Mouse (Mus musculus) liver, embryonic 15.5 days (tissue): ENCODE measurements around the gene Tmeff2. TPM values are rescaled to one million over a fixed set of nuclear protein-coding genes. Genes with fewer than 3 reads are reported as not detected.
A peak's percentile ranks its signal among the peaks of the same experiment; 100 is the strongest.

Experiments used
- ATAC-seq: fragments of 200-750 bp; cut with Nextera tagmentation; 2 replicates; pipeline ENCODE4 v1.8.0; 2017; ENCODE audit warnings: moderate number of reproducible peaks, mild to moderate bottlenecking, moderate library complexity; ENCODE audit not compliant: insufficient read depth
- H3K27ac ChIP-seq: fragments of 300-500 bp; sonication (generic); replicated peaks from 2 replicates; pipeline ENCODE4 v1.5.1; 2015; ENCODE audit warnings: mild to moderate bottlenecking, inconsistent platforms
- H3K27me3 ChIP-seq: fragments of 300-500 bp; sonication (generic); 2 replicates; pipeline ENCODE4 v1.6.1; 2015; ENCODE audit warnings: mild to moderate bottlenecking, inconsistent platforms
- H3K36me3 ChIP-seq: fragments of 300-500 bp; sonication (generic); replicated peaks from 2 replicates; pipeline ENCODE4 v1.6.1; 2015; ENCODE audit warnings: moderate library complexity, mild to moderate bottlenecking, inconsistent platforms
- H3K4me1 ChIP-seq: fragments of 300-500 bp; sonication (generic); replicated peaks from 2 replicates; pipeline ENCODE4 v1.6.1; 2015; ENCODE audit warnings: inconsistent platforms
- H3K4me2 ChIP-seq: fragments of 300-500 bp; sonication (generic); 2 replicates; pipeline ENCODE4 v1.6.1; 2015; ENCODE audit warnings: moderate library complexity, mild to moderate bottlenecking, inconsistent platforms
- H3K4me3 ChIP-seq: fragments of 300-500 bp; sonication (generic); replicated peaks from 2 replicates; pipeline ENCODE4 v1.5.1; 2015; ENCODE audit warnings: mild to moderate bottlenecking, inconsistent platforms
- H3K9ac ChIP-seq: fragments of 300-500 bp; sonication (generic); 2 replicates; pipeline ENCODE4 v1.6.1; 2015; ENCODE audit warnings: moderate library complexity, mild to moderate bottlenecking, inconsistent platforms
- H3K9me3 ChIP-seq: fragments of 300-500 bp; sonication (generic); replicated peaks from 2 replicates; pipeline ENCODE4 v1.6.1; 2016; ENCODE audit warnings: inconsistent platforms
- WGBS: fragments of 180-500 bp; shearing (Covaris S2); methylation state at CpG from one replicate; pipeline ENCODE4 v1.1.7; 2015; ENCODE audit warnings: mixed read lengths; ENCODE audit not compliant: insufficient replicate concordance; 5-methylcytosine and 5-hydroxymethylcytosine counted together
- polyA plus RNA-seq: library from polyadenylated mRNA; unstranded; fragments of >200 nt; fragmentation: Nextera tagmentation; extraction: Ambion mirVana; gene quantifications from 2 replicates; pipeline ENCODE4 v1.2.1, GENCODE M21; 2015

The Tmeff2 gene
- polyA plus RNA-seq, 1 experiment from 2014 or later = 0.91 TPM

DNA sequence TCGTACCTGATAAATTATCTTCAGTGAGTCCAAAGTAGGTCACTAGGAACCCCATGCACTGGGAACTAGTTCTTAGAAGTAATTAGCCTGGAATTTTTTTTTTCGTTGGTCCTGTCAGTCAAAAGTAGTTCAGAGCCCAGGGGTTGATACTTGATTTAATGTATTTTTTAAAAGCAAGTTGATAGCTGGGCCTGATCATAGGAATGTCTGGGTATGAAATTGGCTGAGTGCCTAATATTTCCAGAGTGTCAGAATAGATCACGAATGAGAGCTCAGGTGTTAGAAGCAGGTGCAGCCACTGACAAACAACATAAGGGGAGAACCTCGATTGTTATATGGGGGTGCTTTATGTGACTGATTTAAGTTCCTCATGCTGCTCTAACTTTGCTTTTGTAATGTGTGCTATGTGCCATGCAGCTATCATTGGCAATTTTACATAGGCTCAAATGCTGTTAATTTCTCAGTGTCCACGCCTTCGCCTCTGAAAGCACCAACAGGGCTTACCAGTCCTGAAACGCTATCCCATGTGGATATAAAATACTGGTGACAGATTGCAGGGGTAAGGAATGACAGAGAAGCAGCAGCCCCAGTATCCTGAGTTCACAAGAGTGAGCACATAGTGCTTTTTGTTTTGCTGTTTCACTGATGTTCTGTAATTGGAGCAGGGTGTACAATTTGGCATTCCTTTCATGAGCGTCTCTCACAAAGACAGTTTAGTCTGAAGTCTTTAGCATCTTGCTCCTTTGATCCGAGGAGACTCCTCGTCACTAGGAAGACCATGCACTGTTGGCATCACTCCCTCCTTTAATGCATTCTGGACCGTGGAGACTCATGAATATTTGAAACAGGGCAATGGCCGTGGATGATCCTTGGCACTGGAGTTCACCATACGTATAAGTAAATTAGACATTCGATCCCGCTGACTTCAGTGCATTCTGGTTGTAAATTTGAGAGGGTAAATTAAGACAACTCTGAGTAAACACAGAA is 175.6 kb downstream of the Tmeff2 start:
- Histone ChIP-seq H3K9ac (no peak overlapping the region), H3K4me3 (no peak overlapping the region), H3K4me2 (no peak overlapping the region), H3K4me1 (no peaks in the 10 kb centered on the region), H3K9me3 (no peaks in the 10 kb centered on the region), H3K27me3 (no peaks in the 10 kb centered on the region), H3K27ac (no peak overlapping the region), H3K36me3 (no peaks in the 10 kb centered on the region)
- 66% methylated on average over 15 of the region's 15 CpGs for WGBS
- ATAC-seq = no peak

- no peak for ATAC-seq
- no peak overlapping the region for H3K4me2 ChIP-seq
- H3K4me3 ChIP-seq = no peak overlapping the region
- H3K9me3 ChIP-seq = no peaks in the 10 kb centered on the region
- 61% methylated on average over 2 of the region's 2 CpGs for WGBS
- no peaks in the 10 kb centered on the region for H3K4me1 ChIP-seq
- H3K9ac ChIP-seq = no peak overlapping the region
- no peaks in the 10 kb centered on the region for H3K27me3 ChIP-seq
- no peaks in the 10 kb centered on the region for H3K36me3 ChIP-seq
- no peak overlapping the region for H3K27ac ChIP-seq
Measured at GRCm38 (mm10) chr1:51088921-51089320, 188.5 kb downstream of the Tmeff2 start.

DNA sequence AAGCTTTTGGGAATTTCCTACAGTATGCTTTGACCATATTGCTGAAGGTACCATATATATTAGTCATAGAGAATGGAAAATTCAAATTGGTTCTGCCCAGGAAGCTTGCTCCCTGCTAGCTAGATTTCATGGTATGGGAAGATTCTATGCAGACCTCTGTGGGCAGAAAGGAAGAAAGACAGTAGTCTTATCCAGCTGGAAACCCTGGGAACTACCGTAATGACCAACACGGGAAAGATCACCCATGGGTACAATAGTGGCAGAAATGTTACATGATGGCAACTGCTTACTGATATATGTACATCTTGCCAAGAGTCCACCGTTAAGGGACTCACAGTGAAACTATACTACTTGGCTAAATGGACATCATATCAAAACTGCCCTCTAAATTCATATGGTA is 189.4 kb downstream of the Tmeff2 start:
- no peaks in the 10 kb centered on the region for H3K4me1 ChIP-seq
- H3K4me3 ChIP-seq = no peak overlapping the region
- no peak overlapping the region for H3K9ac ChIP-seq
- no peaks in the 10 kb centered on the region for H3K9me3 ChIP-seq
- no peaks in the 10 kb centered on the region for H3K36me3 ChIP-seq
- 59% methylated on average over 3 of the region's 3 CpGs for WGBS
- no peaks in the 10 kb centered on the region for H3K27me3 ChIP-seq
- no peak overlapping the region for H3K4me2 ChIP-seq
- ATAC-seq = no peak
- no peak overlapping the region for H3K27ac ChIP-seq

GRCm38 (mm10) chr1:51090212-51090761 is 189.8 kb downstream of the Tmeff2 start:
- H3K4me1 ChIP-seq = no peaks in the 10 kb centered on the region
- H3K4me3 ChIP-seq = no peak overlapping the region
- H3K36me3 ChIP-seq = no peaks in the 10 kb centered on the region
- no peaks in the 10 kb centered on the region for H3K9me3 ChIP-seq
- H3K9ac ChIP-seq = no peak overlapping the region
- WGBS = 53% methylated on average over 4 of the region's 4 CpGs
- no peaks in the 10 kb centered on the region for H3K27me3 ChIP-seq
- no peak overlapping the region for H3K27ac ChIP-seq
- H3K4me2 ChIP-seq = no peak overlapping the region
- ATAC-seq = no peak

DNA sequence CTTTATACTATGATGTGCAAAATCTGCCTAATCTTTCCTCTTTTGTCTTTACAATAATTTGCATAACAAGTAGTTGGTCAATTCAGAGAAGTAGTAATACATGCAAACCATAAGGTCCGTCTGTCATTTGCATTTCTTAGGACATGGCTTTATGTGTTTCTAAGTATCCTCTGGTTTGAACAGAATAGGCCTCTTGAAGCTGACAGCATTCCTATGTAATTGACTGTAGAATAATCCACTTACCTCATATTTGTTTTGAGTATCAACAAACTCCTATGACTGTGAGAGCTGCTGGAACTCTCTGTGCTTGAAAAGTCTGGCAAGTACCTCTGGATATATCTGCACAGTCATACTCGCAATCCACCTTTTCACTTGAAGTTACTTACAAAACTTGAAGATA is 194.3 kb downstream of the Tmeff2 start:
- H3K27ac ChIP-seq = no peak overlapping the region
- no peaks in the 10 kb centered on the region for H3K36me3 ChIP-seq
- no peaks in the 10 kb centered on the region for H3K27me3 ChIP-seq
- no peak for ATAC-seq
- H3K4me2 ChIP-seq = no peak overlapping the region
- H3K4me1 ChIP-seq = no peaks in the 10 kb centered on the region
- H3K9me3 ChIP-seq = no peaks in the 10 kb centered on the region
- H3K9ac ChIP-seq = no peak overlapping the region
- H3K4me3 ChIP-seq = no peak overlapping the region
- WGBS = 65% methylated on average over 2 of the region's 2 CpGs

- Histone ChIP-seq H3K4me1 (no peaks in the 10 kb centered on the region), H3K36me3 (no peaks in the 10 kb centered on the region), H3K9me3 (no peaks in the 10 kb centered on the region), H3K4me2 (no peak overlapping the region), H3K27ac (no peak overlapping the region), H3K4me3 (no peak overlapping the region), H3K9ac (no peak overlapping the region), H3K27me3 (no peaks in the 10 kb centered on the region)
- 56% methylated on average over 4 of the region's 4 CpGs for WGBS
- no peak for ATAC-seq
Measured at GRCm38 (mm10) chr1:51096848-51097598, 196.6 kb downstream of the Tmeff2 start.

DNA sequence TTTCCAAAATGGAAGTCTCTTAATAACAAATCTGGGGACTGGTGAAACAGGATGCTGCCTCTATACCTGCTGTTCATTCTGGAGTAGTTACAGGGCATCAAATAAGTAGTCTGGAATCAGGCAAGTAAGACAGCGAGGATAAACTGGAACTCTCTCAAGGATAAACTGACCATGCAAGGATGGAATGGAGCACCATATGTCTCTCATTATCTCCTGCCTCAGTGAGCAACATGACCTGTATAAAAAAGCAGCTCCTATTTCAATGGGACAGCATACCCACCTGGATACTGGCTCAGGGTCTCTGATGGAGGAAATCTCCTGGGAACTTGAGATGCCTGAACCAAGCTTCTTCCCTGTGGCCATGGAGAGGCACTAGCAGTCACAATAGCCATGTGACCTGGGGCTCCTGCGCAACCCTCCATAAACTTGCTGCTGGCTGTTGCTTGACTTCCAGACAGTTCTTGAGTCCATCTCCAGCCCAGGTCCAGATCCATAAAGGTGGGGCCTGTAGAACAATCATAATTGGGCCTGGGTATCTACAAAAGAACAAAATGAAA is 200.7 kb downstream of the Tmeff2 start:
- Histone ChIP-seq H3K9me3 (no peaks in the 10 kb centered on the region), H3K36me3 (no peaks in the 10 kb centered on the region), H3K4me1 (no peaks in the 10 kb centered on the region), H3K9ac (no peak overlapping the region), H3K4me2 (no peak overlapping the region), H3K4me3 (no peak overlapping the region), H3K27ac (no peak overlapping the region), H3K27me3 (no peaks in the 10 kb centered on the region)
- ATAC-seq = no peak
- WGBS = 65% methylated on average over 2 of the region's 2 CpGs

GRCm38 (mm10) chr1:51104698-51105097 is 204.3 kb downstream of the Tmeff2 start:
- Histone ChIP-seq H3K4me2 (no peak overlapping the region), H3K36me3 (no peaks in the 10 kb centered on the region), H3K9ac (no peak overlapping the region), H3K4me1 (no peaks in the 10 kb centered on the region), H3K27ac (no peak overlapping the region), H3K4me3 (no peak overlapping the region), H3K27me3 (no peaks in the 10 kb centered on the region), H3K9me3 (no peaks in the 10 kb centered on the region)
- ATAC-seq = peak; percentile 37; the same call in 1 of the 2 replicates
- WGBS = 11% methylated on average over 2 of the region's 2 CpGs

- no peaks in the 10 kb centered on the region for H3K4me1 ChIP-seq
- H3K9me3 ChIP-seq = no peaks in the 10 kb centered on the region
- H3K27me3 ChIP-seq = no peaks in the 10 kb centered on the region
- no peaks in the 10 kb centered on the region for H3K36me3 ChIP-seq
- H3K4me2 ChIP-seq = no peak overlapping the region
- H3K4me3 ChIP-seq = no peak overlapping the region
- H3K9ac ChIP-seq = no peak overlapping the region
- ATAC-seq = no peak
- WGBS = 49% methylated on average over 4 of the region's 4 CpGs
- H3K27ac ChIP-seq = no peak overlapping the region
Measured at GRCm38 (mm10) chr1:51106401-51106920, 206.0 kb downstream of the Tmeff2 start.

DNA sequence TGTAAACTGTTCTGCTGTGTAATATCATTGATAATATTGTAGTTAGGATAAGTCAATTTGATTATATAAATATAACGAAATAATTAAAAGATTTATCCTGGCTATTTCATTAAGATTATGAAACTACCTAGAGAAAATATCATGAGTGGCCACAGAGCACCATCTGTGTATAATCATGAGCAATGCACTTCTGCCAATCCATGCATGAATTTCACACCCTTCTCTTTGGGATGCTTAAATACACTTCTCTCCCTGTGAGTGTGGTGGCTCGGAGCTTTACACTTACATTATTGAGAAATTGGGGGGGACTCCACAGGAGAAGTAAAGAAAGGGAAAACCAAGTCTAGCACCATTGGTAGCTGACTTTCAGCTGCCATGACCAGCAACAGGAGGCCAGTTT is 206.9 kb downstream of the Tmeff2 start:
- ATAC-seq = no peak
- Histone ChIP-seq H3K4me1 (no peaks in the 10 kb centered on the region), H3K4me3 (no peak overlapping the region), H3K27ac (no peak overlapping the region), H3K4me2 (no peak overlapping the region), H3K9me3 (no peaks in the 10 kb centered on the region), H3K27me3 (no peaks in the 10 kb centered on the region), H3K9ac (no peak overlapping the region), H3K36me3 (no peaks in the 10 kb centered on the region)
- WGBS = 42% methylated on average over 2 of the region's 2 CpGs

DNA sequence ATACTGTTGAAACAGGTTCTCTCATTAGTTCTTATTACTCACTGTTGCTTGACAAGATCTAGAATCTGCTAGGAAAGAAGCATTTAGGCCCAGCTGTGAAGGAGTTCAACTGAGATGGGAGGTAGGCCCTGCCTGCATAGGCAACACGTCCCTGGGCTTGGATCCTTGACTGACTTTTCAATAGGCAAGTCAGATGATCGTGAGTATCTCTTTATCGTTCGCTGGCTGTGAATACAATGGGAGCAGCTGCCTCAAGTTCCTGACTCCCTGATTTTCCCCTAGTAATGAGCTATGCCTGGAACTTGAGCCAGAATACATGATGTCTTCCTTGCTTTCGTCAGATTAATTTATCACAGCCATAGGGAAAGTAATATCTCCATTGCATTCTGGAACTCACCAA is 214.3 kb downstream of the Tmeff2 start:
- Histone ChIP-seq H3K27ac (no peak overlapping the region), H3K4me3 (no peak overlapping the region), H3K9ac (no peak overlapping the region), H3K4me2 (no peak overlapping the region), H3K9me3 (no peaks in the 10 kb centered on the region), H3K36me3 (no peaks in the 10 kb centered on the region), H3K27me3 (no peaks in the 10 kb centered on the region), H3K4me1 (no peaks in the 10 kb centered on the region)
- no peak for ATAC-seq
- WGBS = 51% methylated on average over 5 of the region's 5 CpGs
